Mouse (Mus musculus) spleen, postnatal 36 days (tissue): Measurements from ENCODE around the gene Smtnl2.
"Not testable (repeated sequence)": the region's sequence is repeated elsewhere in the genome, so short reads cannot be mapped to it uniquely, and the experiment has no call there.

ENCODE experiments used
- DNase-seq, 2 experiments: peaks; one replicate each; pipeline ENCODE4 v3.0.0; 2022; ENCODE audit warnings: low spot score in 2 of 2, mixed read lengths in 1 of 2

Smtnl2 gene

GRCm38 (mm10) chr11:72411093-72411921, at the start of gene Smtnl2:
Smtnl2 (minus strand) TSS chr11:72411713.
- peak; percentile 48 to 50 for DNase-seq

GRCm38 (mm10) chr11:72458502-72458901, 47.0 kb upstream of the Smtnl2 start:
- no peak for DNase-seq

- no peak for DNase-seq
These were observed 46.5 kb upstream of the Smtnl2 start for GRCm38 (mm10) chr11:72457995-72458496.

- DNase-seq, result no peak
These were observed 44.2 kb upstream of the Smtnl2 start for GRCm38 (mm10) chr11:72455694-72456093.

GRCm38 (mm10) chr11:72453105-72453953, 41.8 kb upstream of the Smtnl2 start:
- DNase-seq, result no peak

- DNase-seq, result no peak
These were observed 40.7 kb upstream of the Smtnl2 start for GRCm38 (mm10) chr11:72452140-72452665.

GRCm38 (mm10) chr11:72447475-72447874, 36.0 kb upstream of the Smtnl2 start:
- no peak for DNase-seq

GRCm38 (mm10) chr11:72446311-72447105, 35.0 kb upstream of the Smtnl2 start:
- DNase-seq, result peak; percentile 74 to 80

- peak; percentile 97 for DNase-seq
These were observed 29.6 kb upstream of the Smtnl2 start, which contains the start of gene Mybbp1a for GRCm38 (mm10) chr11:72440965-72441664. Mybbp1a (plus strand) TSS chr11:72441355.

GRCm38 (mm10) chr11:72440597-72440964, 29.1 kb upstream of the Smtnl2 start:
- DNase-seq, result not testable (repeated sequence)

GRCm38 (mm10) chr11:72438411-72438810, 26.9 kb upstream of the Smtnl2 start:
- DNase-seq, result no peak

GRCm38 (mm10) chr11:72436756-72437650, 25.5 kb upstream of the Smtnl2 start:
- DNase-seq, result no peak

GRCm38 (mm10) chr11:72436271-72436670, 24.8 kb upstream of the Smtnl2 start:
- no peak for DNase-seq

GRCm38 (mm10) chr11:72435694-72436045, 24.2 kb upstream of the Smtnl2 start:
- no peak for DNase-seq

- DNase-seq, result no peak
These were observed 23.6 kb upstream of the Smtnl2 start, which contains the start of gene Ggt6 for GRCm38 (mm10) chr11:72434963-72435693. Ggt6 (plus strand) TSS chr11:72435526.

GRCm38 (mm10) chr11:72430311-72431068, 19.0 kb upstream of the Smtnl2 start:
- DNase-seq, result not testable (repeated sequence)

- peak; percentile 80 to 83 for DNase-seq
These were observed 17.8 kb upstream of the Smtnl2 start for GRCm38 (mm10) chr11:72429288-72429690.

GRCm38 (mm10) chr11:72428694-72429093, 17.2 kb upstream of the Smtnl2 start:
- DNase-seq, result peak; percentile 76 to 83
